9 mouse cellular contexts compared by ENCODE assay signal in genomic region chr13:112755507-112756010, GRCm38 (mm10). TPM values are rescaled to one million over a fixed set of nuclear protein-coding genes. Genes with fewer than 3 reads are reported as not detected.
DNase-seq lines count a peak whose midpoint lies in the region; ATAC-seq and TF ChIP-seq lines count a peak whose summit lies in the region.
"Had no signal": no experiment of that assay in that cellular context is flagged by ENCODE, and none has a peak within 500 bp of the region (broad histone marks: within the 10 kb centered on the region; RNA-seq: fewer than 3 reads in every experiment).

No protein-coding gene starts in this region.

- peak; percentile 40; the same call in 1 of the 2 replicates for ATAC-seq in lung, embryonic 15.5 days (ENCODE audit: borderline replicate concordance, extremely low read depth, low FRiP score, low TSS enrichment)
- ATAC-seq in hindbrain, embryonic 16.5 days = peak; percentile 65
- peak; percentile 62; the same call in 1 of the 2 replicates for ATAC-seq in neural tube, embryonic 13.5 days (ENCODE audit: low read depth)
- ATAC-seq in liver, postnatal 0 days = no peak

- H3K9ac ChIP-seq in lung, embryonic 15.5 days = no peak overlapping the region
- H3K9ac ChIP-seq in hindbrain, embryonic 16.5 days (ENCODE audit: low read depth, low read length) = no peak overlapping the region
- H3K9ac ChIP-seq in neural tube, embryonic 13.5 days = no peak overlapping the region
- H3K9ac ChIP-seq in liver, postnatal 0 days (replicated peaks) = no peak overlapping the region
- H3K9ac ChIP-seq: liver, embryonic 14.5 days had no signal

- WGBS in lung, embryonic 15.5 days = 32% methylated on average over 11 of the region's 11 CpGs
- WGBS in hindbrain, embryonic 16.5 days = 42% methylated on average over 11 of the region's 11 CpGs
- 59% methylated on average over 11 of the region's 11 CpGs for WGBS in neural tube, embryonic 13.5 days
- 74% methylated on average over 11 of the region's 11 CpGs for WGBS in liver, postnatal 0 days (ENCODE audit: insufficient replicate concordance)

- TF ChIP-seq EP300 in liver, postnatal 0 days (IDR thresholded peaks at IDR 0.05; ENCODE audit: low read depth) = no peak

- H3K4me2 ChIP-seq in lung, embryonic 15.5 days = peak overlapping the region; percentile 26; the same call in 1 of the 2 replicates
- peak overlapping the region; percentile 24 for H3K4me2 ChIP-seq in hindbrain, embryonic 16.5 days (ENCODE audit: low read length)
- no peak overlapping the region for H3K4me2 ChIP-seq in neural tube, embryonic 13.5 days
- no peak overlapping the region for H3K4me2 ChIP-seq in liver, postnatal 0 days (ENCODE audit: low read depth, low read length)

- peaks cover 38% of the 10 kb centered on the region for H3K4me1 ChIP-seq in lung, embryonic 15.5 days
- peaks cover 6% of the 10 kb centered on the region for H3K4me1 ChIP-seq in embryonic fibroblast, embryonic 13.5 days (ENCODE audit: control insufficient read depth, insufficient read depth, low read length)
- H3K4me1 ChIP-seq in hindbrain, embryonic 16.5 days (ENCODE audit: control insufficient read depth, insufficient read depth, low read depth, low read length) = peaks cover 12% of the 10 kb centered on the region
- peaks cover 18% of the 10 kb centered on the region for H3K4me1 ChIP-seq in neural tube, embryonic 13.5 days (replicated peaks)
- peaks cover 28% of the 10 kb centered on the region for H3K4me1 ChIP-seq in liver, postnatal 0 days (ENCODE audit: insufficient read depth)

- no peak for TF ChIP-seq POLR2A in embryonic fibroblast, embryonic 13.5 days (IDR thresholded peaks at IDR 0.05; ENCODE audit: low read depth, low read length)

- no peaks in the 10 kb centered on the region for H3K36me3 ChIP-seq in lung, embryonic 15.5 days
- no peaks in the 10 kb centered on the region for H3K36me3 ChIP-seq in hindbrain, embryonic 16.5 days (ENCODE audit: control insufficient read depth, insufficient read depth, low read length)
- no peaks in the 10 kb centered on the region for H3K36me3 ChIP-seq in neural tube, embryonic 13.5 days
- H3K36me3 ChIP-seq in liver, postnatal 0 days (replicated peaks; ENCODE audit: insufficient read depth, low read length) = no peaks in the 10 kb centered on the region

- no peak for DNase-seq in lung, postnatal 14 days
- no peak for DNase-seq in liver, postnatal 0 days
- no peak for DNase-seq in urinary bladder, postnatal 25 days (ENCODE audit: low spot score)
- DNase-seq in cerebellum, adult 8-10 months = no peak

- H3K27ac ChIP-seq in lung, embryonic 15.5 days = peak overlapping the region; percentile 85
- H3K27ac ChIP-seq in embryonic fibroblast, embryonic 13.5 days (ENCODE audit: insufficient read depth, low read length) = peak overlapping the region; percentile 51
- H3K27ac ChIP-seq in hindbrain, embryonic 16.5 days (ENCODE audit: low read depth, low read length) = peak overlapping the region; percentile 51; the same call in 1 of the 2 replicates
- H3K27ac ChIP-seq in neural tube, embryonic 13.5 days (replicated peaks) = no peak overlapping the region
- H3K27ac ChIP-seq in liver, postnatal 0 days (ENCODE audit: low read depth) = no peak overlapping the region
- H3K27ac ChIP-seq: liver, embryonic 14.5 days had no signal

- no peak overlapping the region for H3K4me3 ChIP-seq in lung, embryonic 15.5 days
- no peak overlapping the region for H3K4me3 ChIP-seq in embryonic fibroblast, embryonic 13.5 days (ENCODE audit: insufficient read depth, low read length)
- H3K4me3 ChIP-seq in hindbrain, embryonic 16.5 days (ENCODE audit: low read length) = no peak overlapping the region
- H3K4me3 ChIP-seq in neural tube, embryonic 13.5 days = no peak overlapping the region
- no peak overlapping the region for H3K4me3 ChIP-seq in liver, postnatal 0 days (ENCODE audit: low read depth, low read length)

- H3K9me3 ChIP-seq in lung, embryonic 15.5 days = no peaks in the 10 kb centered on the region
- no peaks in the 10 kb centered on the region for H3K9me3 ChIP-seq in hindbrain, embryonic 16.5 days (ENCODE audit: control insufficient read depth, low read length)
- no peaks in the 10 kb centered on the region for H3K9me3 ChIP-seq in neural tube, embryonic 13.5 days
- H3K9me3 ChIP-seq in liver, postnatal 0 days (ENCODE audit: low read length) = no peaks in the 10 kb centered on the region

- TF ChIP-seq CTCF in embryonic fibroblast, embryonic 13.5 days (IDR thresholded peaks at IDR 0.05; ENCODE audit: borderline replicate concordance, insufficient read depth, low read length) = no peak
- no peak for TF ChIP-seq CTCF in liver, postnatal 0 days (IDR thresholded peaks at IDR 0.05; ENCODE audit: low read depth)

- H3K27me3 ChIP-seq in lung, embryonic 15.5 days = no peaks in the 10 kb centered on the region
- H3K27me3 ChIP-seq in hindbrain, embryonic 16.5 days (replicated peaks; ENCODE audit: control insufficient read depth, insufficient read depth, low read length) = no peaks in the 10 kb centered on the region
- H3K27me3 ChIP-seq in neural tube, embryonic 13.5 days = no peaks in the 10 kb centered on the region
- no peaks in the 10 kb centered on the region for H3K27me3 ChIP-seq in liver, postnatal 0 days (ENCODE audit: insufficient read depth, low read length)

RNA-seq across cellular contexts. Expression of gene Plpp1, which starts 45.0 kb away (rescaled TPM):
- 76.5 TPM in 2 replicates for polyA plus RNA-seq in lung, embryonic 15.5 days (2015; fragmentation: Nextera tagmentation; extraction: Ambion mirVana)
- polyA plus RNA-seq in embryonic fibroblast, embryonic 13.5 days (2011; ENCODE audit: insufficient read length, low read depth, missing spikeins) = 175 and 205 TPM in 2 replicates
- polyA plus RNA-seq in hindbrain, embryonic 16.5 days (2015; fragmentation: Nextera tagmentation; extraction: Ambion mirVana) = 78.8 and 85.8 TPM in 2 replicates
- 49.3 and 52.7 TPM in 2 replicates for polyA plus RNA-seq in neural tube, embryonic 13.5 days (2015; fragmentation: Nextera tagmentation; extraction: Ambion mirVana)
- 44.6 and 55.4 TPM in 2 replicates for polyA plus RNA-seq in liver, postnatal 0 days (2015; fragmentation: Nextera tagmentation; extraction: Ambion mirVana)

Comparison
In these comparisons a context has a peak if more than half of its experiments do, and no peak if none do; other contexts are left out.
1. H3K27ac ChIP-seq: peak in lung, embryonic 15.5 days (single experiment), embryonic fibroblast, embryonic 13.5 days (single experiment) and hindbrain, embryonic 16.5 days (single experiment); none in neural tube, embryonic 13.5 days (single experiment) and liver, postnatal 0 days (single experiment).
2. H3K4me2 ChIP-seq: peak in lung, embryonic 15.5 days (single experiment) and hindbrain, embryonic 16.5 days (single experiment); none in neural tube, embryonic 13.5 days (single experiment) and liver, postnatal 0 days (single experiment).